Mouse (Mus musculus): ENCODE measurements at regions not wholly inside any gene's neighbourhood (a gene's known extent, or its start where the extent isn't known, plus 50 kb on each side); places are given as distances from the start of the nearest gene placed in this dataset.

- no peak for DNase-seq
These were observed 77.6 kb upstream of the Kctd3 start for GRCm38 (mm10) chr1:189085245-189085644.

GRCm38 (mm10) chr1:189081267-189081666 is 73.6 kb upstream of the Kctd3 start:
- no peak for DNase-seq

- DNase-seq, result peak; percentile 2 to 16
These were observed 73.2 kb upstream of the Kctd3 start for GRCm38 (mm10) chr1:189080797-189081196.

GRCm38 (mm10) chr1:189079451-189080410 is 72.1 kb upstream of the Kctd3 start:
- no peak for DNase-seq

DNA sequence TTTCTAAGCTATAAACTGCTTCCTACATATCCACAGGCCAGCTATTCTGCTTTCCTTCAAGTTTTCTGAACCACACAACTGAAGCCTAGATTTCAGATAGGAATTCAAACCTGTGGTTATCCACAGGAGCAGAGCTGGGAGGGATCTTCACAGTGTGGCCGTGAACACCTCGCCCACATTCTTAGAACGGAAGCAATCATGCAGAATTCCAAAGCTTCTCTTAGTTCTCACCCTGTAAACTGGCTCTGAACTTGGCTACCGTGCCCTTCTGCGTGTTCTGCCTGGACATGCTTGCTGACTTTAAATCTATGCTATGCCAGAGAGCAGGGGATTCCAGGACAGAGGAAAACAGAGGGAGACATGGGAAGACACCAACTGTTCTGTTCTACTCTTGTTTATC is 70.2 kb upstream of the Kctd3 start:
- no peak for DNase-seq

DNA sequence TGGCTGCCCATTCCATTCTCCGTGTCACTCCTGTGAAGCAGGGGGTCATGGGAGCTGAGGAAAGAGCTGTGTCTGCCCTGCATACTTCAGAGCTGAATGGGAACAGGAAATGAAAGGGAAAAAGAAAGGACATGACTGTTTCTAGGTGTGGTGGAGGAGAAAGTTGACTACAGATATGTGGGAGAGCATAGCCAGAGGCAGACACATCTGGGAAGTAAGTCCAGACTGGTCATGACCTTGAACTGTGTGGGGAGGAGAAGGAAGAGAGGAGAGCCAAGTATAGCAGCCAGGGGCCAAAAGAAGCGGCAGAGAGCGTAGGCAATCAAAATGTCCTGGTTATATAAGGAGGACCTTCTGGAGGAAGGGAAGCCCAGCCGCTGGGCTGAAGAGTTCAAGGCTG is 68.6 kb upstream of the Kctd3 start:
- DNase-seq, result no peak

GRCm38 (mm10) chr1:189075671-189076070 is 68.0 kb upstream of the Kctd3 start:
- DNase-seq, result peak; percentile 5 to 13

GRCm38 (mm10) chr1:189072516-189072915 is 64.9 kb upstream of the Kctd3 start:
- DNase-seq, result no peak

- DNase-seq, result no peak
These were observed 60.6 kb upstream of the Kctd3 start for GRCm38 (mm10) chr1:189068204-189068603.

GRCm38 (mm10) chr1:189067204-189067960 is 59.7 kb upstream of the Kctd3 start:
- no peak for DNase-seq

- DNase-seq, result no peak
These were observed 59.0 kb upstream of the Kctd3 start for GRCm38 (mm10) chr1:189066446-189067151.

- no peak for DNase-seq
These were observed 57.7 kb upstream of the Kctd3 start for GRCm38 (mm10) chr1:189065152-189065910.

GRCm38 (mm10) chr1:189064629-189065028 is 57.0 kb upstream of the Kctd3 start:
- DNase-seq, result no peak

DNA sequence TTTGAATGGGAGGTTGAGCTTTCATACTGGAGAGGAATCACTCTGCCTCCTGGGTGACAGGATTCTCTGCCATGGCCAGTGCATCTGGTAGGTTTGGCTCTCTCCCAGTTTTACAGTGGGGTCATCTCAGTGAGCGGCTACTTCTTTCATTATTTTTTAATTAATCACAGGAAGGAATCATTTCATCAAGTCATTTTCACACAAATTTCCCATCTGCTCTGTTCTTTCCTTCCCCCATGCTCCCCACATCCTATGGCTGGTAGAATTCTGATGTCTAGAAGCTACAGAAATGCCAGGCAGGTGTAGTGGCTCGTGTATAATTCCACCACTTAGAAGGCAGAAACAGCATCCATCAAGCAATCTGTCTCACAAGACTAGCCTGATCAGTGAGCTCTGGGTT is 56.1 kb upstream of the Kctd3 start:
- DNase-seq, result no peak

GRCm38 (mm10) chr1:189063209-189063608 is 55.6 kb upstream of the Kctd3 start:
- DNase-seq, result no peak
